Mouse (Mus musculus) lung, adult 2 months (tissue): Measurements from ENCODE around the gene Ift20.

Source experiments
- CTCF ChIP-seq: fragments of 200-500 bp; IDR thresholded peaks from 2 replicates; pipeline ENCODE4 v1.5.1; 2011; ENCODE audit warnings: mild to moderate bottlenecking, low read length, control low read depth; ENCODE audit not compliant: insufficient read depth
- POLR2A ChIP-seq: fragments of 200-500 bp; IDR thresholded peaks from 2 replicates; pipeline ENCODE4 v1.6.1; 2011; ENCODE audit warnings: low read depth, mild to moderate bottlenecking, control low read depth, low read length, borderline replicate concordance; ENCODE audit errors: extremely low read depth

DNA sequence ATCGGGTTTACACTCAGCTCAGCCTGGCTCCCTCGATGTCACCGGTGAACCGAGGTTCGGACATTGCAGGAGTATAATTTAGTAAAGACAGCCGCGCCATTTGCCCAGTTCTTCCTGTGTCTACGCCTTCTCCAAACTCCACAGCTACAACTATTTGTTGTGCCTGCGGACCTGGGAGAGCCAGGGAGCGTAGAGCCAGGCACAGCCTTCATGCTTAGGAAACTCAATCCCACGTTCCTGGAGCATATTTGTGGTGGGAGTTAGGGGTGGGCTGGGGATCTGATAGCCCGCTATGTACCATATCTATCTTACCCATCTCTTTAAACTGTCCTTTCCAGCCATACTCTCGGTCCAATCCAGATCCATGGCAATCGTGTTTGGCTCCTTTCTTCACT is 526 bp downstream of the Ift20 start:
- no peak for TF ChIP-seq CTCF
- TF ChIP-seq POLR2A = no peak
